Mouse (Mus musculus): ENCODE measurements at regions not wholly inside any gene's neighbourhood (a gene's known extent, or its start where the extent isn't known, plus 50 kb on each side); places are given as distances from the start of the nearest gene placed in this dataset.
A peak's percentile ranks its signal among the peaks of the same experiment; 100 is the strongest.
"Not testable (repeated sequence)": the region's sequence is repeated elsewhere in the genome, so short reads cannot be mapped to it uniquely, and the experiment has no call there.

- H3K4me2 ChIP-seq (ENCODE audit: low read depth, low read length) = no peak overlapping the region
- H3K27me3 ChIP-seq (ENCODE audit: control insufficient read depth, insufficient read depth, low read depth, low read length) = no peaks in the 10 kb centered on the region
- H3K4me1 ChIP-seq (replicated peaks; ENCODE audit: control insufficient read depth, insufficient read depth, low read length) = no peaks in the 10 kb centered on the region
- no peaks in the 10 kb centered on the region for H3K9me3 ChIP-seq (ENCODE audit: control insufficient read depth, low read length)
- H3K36me3 ChIP-seq (ENCODE audit: control insufficient read depth, insufficient read depth, low read length) = no peaks in the 10 kb centered on the region
- H3K27ac ChIP-seq (ENCODE audit: low read length) = no peak overlapping the region
- H3K4me3 ChIP-seq (ENCODE audit: low read length) = no peak overlapping the region
- no peak overlapping the region for H3K9ac ChIP-seq (ENCODE audit: low read length)
- no peak for ATAC-seq (ENCODE audit: low read depth)
These were observed 731.2 kb upstream of the Ndn start for GRCm38 (mm10) chr7:61615156-61615555.

GRCm38 (mm10) chr7:61644893-61645545 lies 701.4 kb upstream of the Ndn start:
- WGBS = 61% methylated on average over 4 of the region's 4 CpGs
- Histone ChIP-seq H3K9me3 (ENCODE audit: control insufficient read depth, low read length) (0 out of 2 replicates have a peak, but pooled peaks cover 5% of the 10 kb centered on the region), H3K4me3 (ENCODE audit: low read length) (no peak overlapping the region), H3K27me3 (ENCODE audit: control insufficient read depth, insufficient read depth, low read depth, low read length) (no peaks in the 10 kb centered on the region), H3K4me2 (ENCODE audit: low read depth, low read length) (no peak overlapping the region), H3K36me3 (ENCODE audit: control insufficient read depth, insufficient read depth, low read length) (no peaks in the 10 kb centered on the region), H3K9ac (ENCODE audit: low read length) (no peak overlapping the region), H3K4me1 (replicated peaks; ENCODE audit: control insufficient read depth, insufficient read depth, low read length) (no peaks in the 10 kb centered on the region), H3K27ac (ENCODE audit: low read length) (no peak overlapping the region)
- no peak for ATAC-seq (ENCODE audit: low read depth)

- Histone ChIP-seq H3K27ac (ENCODE audit: low read length) (no peak overlapping the region), H3K4me3 (ENCODE audit: low read length) (no peak overlapping the region), H3K4me2 (ENCODE audit: low read depth, low read length) (no peak overlapping the region), H3K4me1 (replicated peaks; ENCODE audit: control insufficient read depth, insufficient read depth, low read length) (no peaks in the 10 kb centered on the region), H3K9ac (ENCODE audit: low read length) (no peak overlapping the region), H3K27me3 (ENCODE audit: control insufficient read depth, insufficient read depth, low read depth, low read length) (no peaks in the 10 kb centered on the region), H3K36me3 (ENCODE audit: control insufficient read depth, insufficient read depth, low read length) (no peaks in the 10 kb centered on the region), H3K9me3 (ENCODE audit: control insufficient read depth, low read length) (no peaks in the 10 kb centered on the region)
- WGBS = 64% methylated on average over 3 of the region's 3 CpGs
- no peak for ATAC-seq (ENCODE audit: low read depth)
These were observed 688.3 kb upstream of the Ndn start for GRCm38 (mm10) chr7:61658086-61658485.

- Histone ChIP-seq H3K4me3 (ENCODE audit: low read length) (no peak overlapping the region), H3K9ac (ENCODE audit: low read length) (no peak overlapping the region), H3K4me1 (replicated peaks; ENCODE audit: control insufficient read depth, insufficient read depth, low read length) (no peaks in the 10 kb centered on the region), H3K4me2 (ENCODE audit: low read depth, low read length) (no peak overlapping the region), H3K27ac (ENCODE audit: low read length) (no peak overlapping the region), H3K27me3 (ENCODE audit: control insufficient read depth, insufficient read depth, low read depth, low read length) (no peaks in the 10 kb centered on the region), H3K9me3 (ENCODE audit: control insufficient read depth, low read length) (no peaks in the 10 kb centered on the region), H3K36me3 (ENCODE audit: control insufficient read depth, insufficient read depth, low read length) (no peaks in the 10 kb centered on the region)
- 34% methylated on average over 1 of the region's 1 CpGs for WGBS
- no peak for ATAC-seq (ENCODE audit: low read depth)
These were observed 663.3 kb upstream of the Ndn start for GRCm38 (mm10) chr7:61683080-61683479.

- peak; percentile 78 for ATAC-seq (ENCODE audit: low read depth)
- Histone ChIP-seq H3K9ac (ENCODE audit: low read length) (no peak overlapping the region), H3K27me3 (ENCODE audit: control insufficient read depth, insufficient read depth, low read depth, low read length) (no peaks in the 10 kb centered on the region), H3K27ac (ENCODE audit: low read length) (no peak overlapping the region), H3K9me3 (ENCODE audit: control insufficient read depth, low read length) (no peaks in the 10 kb centered on the region), H3K4me1 (replicated peaks; ENCODE audit: control insufficient read depth, insufficient read depth, low read length) (no peaks in the 10 kb centered on the region), H3K36me3 (ENCODE audit: control insufficient read depth, insufficient read depth, low read length) (no peaks in the 10 kb centered on the region), H3K4me2 (ENCODE audit: low read depth, low read length) (no peak overlapping the region), H3K4me3 (ENCODE audit: low read length) (no peak overlapping the region)
- WGBS = 47% methylated on average over 5 of the region's 5 CpGs
These were observed 661.2 kb upstream of the Ndn start for GRCm38 (mm10) chr7:61685052-61685655.

GRCm38 (mm10) chr7:61726149-61726548 lies 620.2 kb upstream of the Ndn start:
- no peaks in the 10 kb centered on the region for H3K27me3 ChIP-seq (ENCODE audit: control insufficient read depth, insufficient read depth, low read depth, low read length)
- H3K27ac ChIP-seq (ENCODE audit: low read length) = no peak overlapping the region
- no peak overlapping the region for H3K9ac ChIP-seq (ENCODE audit: low read length)
- H3K36me3 ChIP-seq (ENCODE audit: control insufficient read depth, insufficient read depth, low read length) = no peaks in the 10 kb centered on the region
- H3K4me2 ChIP-seq (ENCODE audit: low read depth, low read length) = no peak overlapping the region
- H3K9me3 ChIP-seq (ENCODE audit: control insufficient read depth, low read length) = no peaks in the 10 kb centered on the region
- ATAC-seq (ENCODE audit: low read depth) = no peak
- no peaks in the 10 kb centered on the region for H3K4me1 ChIP-seq (replicated peaks; ENCODE audit: control insufficient read depth, insufficient read depth, low read length)
- no peak overlapping the region for H3K4me3 ChIP-seq (ENCODE audit: low read length)

- H3K9ac ChIP-seq (ENCODE audit: low read length) = no peak overlapping the region
- no peaks in the 10 kb centered on the region for H3K36me3 ChIP-seq (ENCODE audit: control insufficient read depth, insufficient read depth, low read length)
- no peak overlapping the region for H3K4me2 ChIP-seq (ENCODE audit: low read depth, low read length)
- 50% methylated on average over 1 of the region's 1 CpGs for WGBS
- no peaks in the 10 kb centered on the region for H3K27me3 ChIP-seq (ENCODE audit: control insufficient read depth, insufficient read depth, low read depth, low read length)
- no peaks in the 10 kb centered on the region for H3K9me3 ChIP-seq (ENCODE audit: control insufficient read depth, low read length)
- H3K4me3 ChIP-seq (ENCODE audit: low read length) = no peak overlapping the region
- no peak overlapping the region for H3K27ac ChIP-seq (ENCODE audit: low read length)
- H3K4me1 ChIP-seq (replicated peaks; ENCODE audit: control insufficient read depth, insufficient read depth, low read length) = no peaks in the 10 kb centered on the region
- peak; percentile 28; the same call in 1 of the 2 replicates for ATAC-seq (ENCODE audit: low read depth)
These were observed 608.9 kb upstream of the Ndn start for GRCm38 (mm10) chr7:61737511-61737910.

- H3K36me3 ChIP-seq (ENCODE audit: control insufficient read depth, insufficient read depth, low read length); H3K27ac ChIP-seq (ENCODE audit: low read length); H3K9ac ChIP-seq (ENCODE audit: low read length); ATAC-seq (ENCODE audit: low read depth); H3K27me3 ChIP-seq (ENCODE audit: control insufficient read depth, insufficient read depth, low read depth, low read length); H3K4me1 ChIP-seq (replicated peaks; ENCODE audit: control insufficient read depth, insufficient read depth, low read length); H3K4me2 ChIP-seq (ENCODE audit: low read depth, low read length); H3K4me3 ChIP-seq (ENCODE audit: low read length); H3K9me3 ChIP-seq (ENCODE audit: control insufficient read depth, low read length): not testable (repeated sequence)
- no CpG with 5 or more reads among the region's 1 CpGs for WGBS
These were observed 607.0 kb upstream of the Ndn start for GRCm38 (mm10) chr7:61739336-61739735.

- Histone ChIP-seq H3K4me1 (replicated peaks; ENCODE audit: control insufficient read depth, insufficient read depth, low read length) (no peaks in the 10 kb centered on the region), H3K4me3 (ENCODE audit: low read length) (no peak overlapping the region), H3K27ac (ENCODE audit: low read length) (no peak overlapping the region), H3K4me2 (ENCODE audit: low read depth, low read length) (no peak overlapping the region), H3K27me3 (ENCODE audit: control insufficient read depth, insufficient read depth, low read depth, low read length) (no peaks in the 10 kb centered on the region), H3K9ac (ENCODE audit: low read length) (no peak overlapping the region), H3K9me3 (ENCODE audit: control insufficient read depth, low read length) (no peaks in the 10 kb centered on the region), H3K36me3 (ENCODE audit: control insufficient read depth, insufficient read depth, low read length) (no peaks in the 10 kb centered on the region)
- no peak for ATAC-seq (ENCODE audit: low read depth)
These were observed 576.5 kb upstream of the Ndn start for GRCm38 (mm10) chr7:61769826-61770225.
